ENCODE assay signal across 10 mouse cellular contexts in the genomic region with DNA sequence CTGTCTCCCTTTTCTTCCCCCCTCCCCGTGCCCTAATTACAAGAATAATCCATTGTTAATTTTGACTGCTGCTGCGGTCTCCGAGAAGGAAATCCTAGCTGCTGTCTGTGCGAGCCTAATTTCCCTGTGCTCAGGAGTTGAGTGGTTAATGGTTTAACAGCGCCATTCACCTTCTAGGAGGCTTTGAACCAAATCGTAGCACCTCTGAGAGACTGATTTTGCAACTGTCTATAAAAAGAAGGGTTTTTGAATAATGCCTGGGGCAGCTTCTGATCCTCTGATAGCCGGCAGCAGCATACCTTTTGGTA.
DNase-seq lines count a peak whose midpoint lies in the region; ATAC-seq and TF ChIP-seq lines count a peak whose summit lies in the region.
"Had no signal": no experiment of that assay in that cellular context is flagged by ENCODE, and none has a peak within 500 bp of the region (broad histone marks: within the 10 kb centered on the region; RNA-seq: fewer than 3 reads in every experiment).

No protein-coding gene starts in this region.

- DNase-seq in neural tube, embryonic 10.5 days (ENCODE audit: extremely low spot score, low spot score): no peak
- peak; percentile 38 to 48 for DNase-seq in kidney, postnatal 25 days
- no peak for DNase-seq in heart, adult 2 months
- DNase-seq in testis, postnatal 14 days (ENCODE audit: low spot score): no peak
- DNase-seq in cerebellum, adult 9-11 months: no peak
- DNase-seq in right cerebral cortex, postnatal 14 days: no peak

- no peaks in the 10 kb centered on the region for H3K9me3 ChIP-seq in neural tube, embryonic 12.5 days
- no peaks in the 10 kb centered on the region for H3K9me3 ChIP-seq in hindbrain, embryonic 13.5 days
- H3K9me3 ChIP-seq: liver, embryonic 13.5 days had no signal

- H3K27ac ChIP-seq in neural tube, embryonic 12.5 days: no peak overlapping the region
- H3K27ac ChIP-seq in hindbrain, embryonic 13.5 days: no peak overlapping the region
- H3K27ac ChIP-seq in heart, adult 2 months: no peak overlapping the region
- H3K27ac ChIP-seq: left cerebral cortex, adult 2 months; liver, embryonic 13.5 days had no signal

- H3K4me1 ChIP-seq in neural tube, embryonic 12.5 days: no peaks in the 10 kb centered on the region
- peaks cover 6% of the 10 kb centered on the region for H3K4me1 ChIP-seq in hindbrain, embryonic 13.5 days (replicated peaks)
- no peaks in the 10 kb centered on the region for H3K4me1 ChIP-seq in heart, adult 2 months (ENCODE audit: control insufficient read depth, insufficient read depth, low read length)

- H3K27me3 ChIP-seq in neural tube, embryonic 12.5 days (replicated peaks): no peaks in the 10 kb centered on the region
- peaks cover 7% of the 10 kb centered on the region for H3K27me3 ChIP-seq in hindbrain, embryonic 13.5 days
- no peaks in the 10 kb centered on the region for H3K27me3 ChIP-seq in heart, adult 2 months (ENCODE audit: control insufficient read depth, insufficient read depth, low read length)
- H3K27me3 ChIP-seq: liver, embryonic 13.5 days had no signal

- no peak for TF ChIP-seq POLR2A in heart, adult 2 months (IDR thresholded peaks at IDR 0.05; ENCODE audit: insufficient read depth, low read depth, low read length)

- no peak for ATAC-seq in neural tube, embryonic 12.5 days (ENCODE audit: low FRiP score, low read depth)
- 0 out of 2 replicates have a peak, but pooled peaks have one; percentile 21 for ATAC-seq in hindbrain, embryonic 13.5 days (ENCODE audit: low FRiP score)

- H3K36me3 ChIP-seq in neural tube, embryonic 12.5 days: no peaks in the 10 kb centered on the region
- H3K36me3 ChIP-seq in hindbrain, embryonic 13.5 days: no peaks in the 10 kb centered on the region
- no peaks in the 10 kb centered on the region for H3K36me3 ChIP-seq in heart, adult 2 months (ENCODE audit: control insufficient read depth, insufficient read depth, low read length)
- H3K36me3 ChIP-seq: liver, embryonic 13.5 days had no signal

- no peak overlapping the region for H3K4me3 ChIP-seq in neural tube, embryonic 12.5 days
- 0 out of 2 replicates have a peak overlapping the region, but pooled peaks have one; percentile 12 for H3K4me3 ChIP-seq in hindbrain, embryonic 13.5 days
- no peak overlapping the region for H3K4me3 ChIP-seq in heart, adult 2 months
- H3K4me3 ChIP-seq: left cerebral cortex, adult 2 months; liver, embryonic 13.5 days had no signal

- no peak overlapping the region for H3K9ac ChIP-seq in neural tube, embryonic 12.5 days
- H3K9ac ChIP-seq in hindbrain, embryonic 13.5 days: peak overlapping the region; percentile 61
- H3K9ac ChIP-seq in heart, adult 2 months (ENCODE audit: low read depth, low read length): no peak overlapping the region
- H3K9ac ChIP-seq: liver, embryonic 13.5 days had no signal

- no peaks in the 10 kb centered on the region for H3K79me2 ChIP-seq in heart, adult 2 months (replicated peaks; ENCODE audit: control insufficient read depth, insufficient read depth, low read length)

- peak overlapping the region; percentile 43 for H3K4me2 ChIP-seq in neural tube, embryonic 12.5 days (replicated peaks)
- peak overlapping the region; percentile 39 for H3K4me2 ChIP-seq in hindbrain, embryonic 13.5 days

- 6% methylated on average over 7 of the region's 7 CpGs for WGBS in neural tube, embryonic 12.5 days
- WGBS in hindbrain, embryonic 13.5 days: 20% methylated on average over 7 of the region's 7 CpGs
- 55% methylated on average over 7 of the region's 7 CpGs for WGBS in heart, adult 2 months

- intact Hi-C loops in heart, adult 2 months (cut with DNase I): no loop called here

- no peak for TF ChIP-seq CTCF in heart, adult 2 months (IDR thresholded peaks at IDR 0.05)

- TF ChIP-seq EP300 in heart, adult 2 months (IDR thresholded peaks at IDR 0.05; ENCODE audit: insufficient read depth, low read depth, low read length): no peak

Comparison
In these comparisons a context has a peak if more than half of its experiments do, and no peak if none do; other contexts are left out.
1. DNase-seq: peak in kidney, postnatal 25 days (2 of 2); none in neural tube, embryonic 10.5 days (single experiment), heart, adult 2 months (0 of 2), testis, postnatal 14 days (single experiment), cerebellum, adult 9-11 months (single experiment) and right cerebral cortex, postnatal 14 days (single experiment).